Mouse (Mus musculus) E14TG2a.4 (cell line): ENCODE results near the gene Ercc5.
A peak's percentile ranks its signal among the peaks of the same experiment; 100 is the strongest.

Experiments
- H3K27me3 ChIP-seq: 2 replicates; pipeline ENCODE4 v1.6.1; 2014; ENCODE audit warnings: low read length, control low read depth; ENCODE audit not compliant: insufficient read depth
- H3K36me3 ChIP-seq: 2 replicates; pipeline ENCODE4 v1.6.1; 2014; ENCODE audit warnings: low read length, control low read depth; ENCODE audit not compliant: insufficient read depth
- H3K4me1 ChIP-seq: replicated peaks from 2 replicates; pipeline ENCODE4 v1.6.1; 2014; ENCODE audit warnings: low read depth, low read length, control low read depth
- H3K4me3 ChIP-seq: replicated peaks from 2 replicates; pipeline ENCODE4 v1.5.1; 2014; ENCODE audit warnings: mild to moderate bottlenecking, low read length
- H3K9me3 ChIP-seq: 2 replicates; pipeline ENCODE4 v1.6.1; 2014; ENCODE audit warnings: low read length, control low read depth
- CTCF ChIP-seq: conservative IDR thresholded peaks from 2 replicates; pipeline ENCODE4 v1.5.1; 2014; ENCODE audit warnings: low read length
- NANOG ChIP-seq: IDR thresholded peaks from 2 replicates; pipeline ENCODE4 v1.6.1; 2014; ENCODE audit warnings: borderline replicate concordance, low read length, mixed read lengths
- POU5F1 ChIP-seq: IDR thresholded peaks from 2 replicates; pipeline ENCODE4 v1.6.1; 2014; ENCODE audit warnings: low read length, borderline replicate concordance

Gene Ercc5

GRCm38 (mm10) chr1:44147563-44148381 is at the start of gene Ercc5:
Gene Ercc5, plus strand, starts transcription at chr1:44147744.
- Histone ChIP-seq H3K27me3 (0 out of 2 replicates have a peak, but pooled peaks cover 4% of the 10 kb centered on the region), H3K9me3 (no peaks in the 10 kb centered on the region), H3K4me1 (peaks cover 13% of the 10 kb centered on the region; the same call in 1 of the 2 replicates), H3K4me3 (peak within 1 kb of the TSS; percentile 95), H3K36me3 (peaks cover 5% of the 10 kb centered on the region)
- no peak for TF ChIP-seq NANOG
- no peak for TF ChIP-seq CTCF
- TF ChIP-seq POU5F1, result no peak

DNA sequence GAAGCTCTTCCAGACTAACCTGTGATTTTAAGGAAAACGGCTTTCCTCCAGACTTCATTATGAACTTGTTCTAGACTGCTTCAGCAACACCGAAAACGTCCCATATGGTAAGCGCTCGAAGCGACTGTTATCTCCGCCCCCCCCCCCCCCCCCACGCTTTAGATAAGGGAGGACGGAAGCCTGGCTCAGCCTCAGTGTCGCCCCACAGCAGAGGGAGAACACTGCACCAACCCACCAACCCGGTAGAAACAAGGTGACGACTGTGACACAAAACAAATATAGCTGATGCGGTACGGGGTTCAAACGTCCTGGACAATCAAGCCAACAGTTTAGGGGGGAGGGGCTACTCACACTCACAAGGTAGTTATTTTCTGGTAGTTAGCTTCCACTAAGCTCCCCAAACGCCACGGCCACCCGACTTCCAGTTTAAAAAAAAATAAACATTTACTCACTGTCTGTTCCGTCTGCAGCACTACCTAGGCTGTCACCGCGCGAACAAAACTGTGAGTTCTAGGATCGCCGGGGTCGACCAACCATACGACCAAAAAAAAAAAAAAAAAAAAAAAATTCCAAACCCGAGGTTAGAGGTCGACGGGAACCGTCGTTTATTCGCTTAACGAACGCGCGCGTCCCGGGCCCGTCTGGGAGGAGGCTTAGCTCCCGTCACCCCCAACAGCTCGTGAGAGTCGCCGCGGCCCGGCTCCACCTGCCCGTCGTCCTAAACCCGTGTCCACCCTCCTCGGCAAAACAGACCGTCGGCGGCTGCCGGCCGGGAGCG is 45.9 kb upstream of the Ercc5 start:
- no peaks in the 10 kb centered on the region for H3K9me3 ChIP-seq
- H3K27me3 ChIP-seq, result no peaks in the 10 kb centered on the region
- peaks cover 15% of the 10 kb centered on the region for H3K4me1 ChIP-seq
- H3K4me3 ChIP-seq, result peak overlapping the region; percentile 96
- TF ChIP-seq POU5F1, result no peak
- TF ChIP-seq NANOG, result no peak
- no peak for TF ChIP-seq CTCF
- peaks cover 35% of the 10 kb centered on the region for H3K36me3 ChIP-seq

- peaks cover 15% of the 10 kb centered on the region for H3K4me1 ChIP-seq
- peaks cover 35% of the 10 kb centered on the region for H3K36me3 ChIP-seq
- H3K9me3 ChIP-seq, result no peaks in the 10 kb centered on the region
- peak within 1 kb of the TSS; percentile 96 for H3K4me3 ChIP-seq
- no peak for TF ChIP-seq CTCF
- no peak for TF ChIP-seq NANOG
- TF ChIP-seq POU5F1, result no peak
- no peaks in the 10 kb centered on the region for H3K27me3 ChIP-seq
These were observed 45.3 kb upstream of the Ercc5 start, which contains the start of gene Tex30 for GRCm38 (mm10) chr1:44102259-44102717. Gene Tex30, minus strand, starts transcription at chr1:44102441.

DNA sequence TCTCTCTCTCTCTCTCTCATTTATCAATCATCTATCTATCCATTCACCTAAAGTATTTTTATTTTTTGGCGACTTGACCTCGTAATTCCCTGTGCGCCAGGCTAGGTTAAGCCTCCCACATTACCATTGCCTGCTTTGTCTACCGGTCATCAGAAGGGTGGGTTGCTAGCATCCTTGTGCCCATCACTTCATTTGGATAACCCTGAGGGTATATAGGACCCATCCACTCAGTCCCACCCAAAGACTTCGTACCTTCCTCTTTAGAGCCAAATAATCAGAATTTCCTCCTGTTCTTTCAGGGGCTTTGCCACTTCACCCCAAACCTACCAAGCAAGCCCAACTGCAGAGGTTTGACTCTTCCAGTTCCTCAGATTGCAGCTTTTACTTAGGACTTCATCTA is 44.6 kb upstream of the Ercc5 start:
- TF ChIP-seq POU5F1, result no peak
- no peak for TF ChIP-seq NANOG
- no peak for TF ChIP-seq CTCF
- H3K36me3 ChIP-seq, result peaks cover 35% of the 10 kb centered on the region
- H3K27me3 ChIP-seq, result no peaks in the 10 kb centered on the region
- H3K4me1 ChIP-seq, result peaks cover 15% of the 10 kb centered on the region
- H3K9me3 ChIP-seq, result no peaks in the 10 kb centered on the region
- H3K4me3 ChIP-seq, result peak overlapping the region; percentile 96

DNA sequence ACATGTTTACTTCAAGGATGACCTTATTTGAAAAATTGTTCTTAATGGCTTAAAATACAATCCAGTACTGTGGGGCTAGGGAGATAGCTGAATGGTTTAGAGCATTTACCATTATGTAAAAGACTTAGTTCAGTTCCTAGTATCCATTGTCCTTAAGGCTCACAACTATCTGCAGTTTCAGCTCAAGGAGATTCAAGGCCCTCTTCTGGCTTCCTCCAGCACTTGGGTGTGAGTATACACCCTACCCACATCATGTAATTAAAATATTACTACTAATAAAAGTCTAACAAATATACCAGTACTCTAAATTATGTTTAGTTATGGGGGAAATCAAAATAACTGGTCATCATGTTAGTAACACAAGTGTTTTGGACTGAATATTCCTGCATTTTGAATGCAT is 30.0 kb upstream of the Ercc5 start:
- Histone ChIP-seq H3K27me3 (no peaks in the 10 kb centered on the region), H3K9me3 (no peaks in the 10 kb centered on the region), H3K4me3 (peak overlapping the region; percentile 96), H3K36me3 (peaks cover 36% of the 10 kb centered on the region), H3K4me1 (peaks cover 11% of the 10 kb centered on the region)
- TF ChIP-seq NANOG (no peak), POU5F1 (no peak), CTCF (no peak)

DNA sequence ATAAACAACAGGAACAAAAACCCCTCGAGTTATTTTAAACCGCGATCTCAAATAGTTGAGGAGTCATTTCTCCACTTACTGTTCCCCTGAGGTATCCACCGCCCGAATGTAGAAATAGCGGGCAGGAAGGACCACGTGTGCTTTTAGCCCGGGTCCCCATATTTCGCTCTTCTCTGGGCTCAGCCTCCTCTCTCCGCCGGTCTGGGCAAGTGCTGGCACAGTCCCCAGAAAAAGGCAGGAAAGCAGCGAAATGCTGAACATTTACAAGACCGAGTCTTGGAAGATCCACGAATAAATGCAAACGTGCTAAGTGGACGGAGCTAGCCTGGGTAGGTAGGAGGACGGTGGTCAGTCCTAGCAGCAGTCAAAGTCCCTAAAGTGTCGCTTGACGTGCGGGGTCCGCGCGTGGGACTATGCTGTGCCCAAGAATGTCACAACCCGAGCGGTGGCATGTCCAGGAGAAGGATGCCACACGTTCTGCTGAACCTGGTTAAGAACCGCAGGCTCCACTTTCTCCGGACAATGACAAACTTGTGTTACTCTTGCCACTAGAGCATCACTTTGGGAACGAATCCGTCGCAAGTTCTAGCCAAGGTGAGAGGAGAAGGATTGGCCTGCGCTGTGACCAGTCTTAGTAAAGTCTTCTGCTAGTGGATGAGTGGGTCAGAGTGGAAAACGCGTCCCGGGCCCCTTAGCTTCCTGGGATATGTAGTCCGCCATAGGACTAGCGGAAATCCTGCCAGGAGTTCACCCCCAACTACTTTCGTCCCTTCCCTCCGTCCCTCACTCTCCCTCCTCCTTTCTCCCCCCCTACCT is 29.1 kb upstream of the Ercc5 start, which contains the start of the genes Kdelc1 and Bivm:
Gene Kdelc1 (minus strand): TSS at position 570 of the 816 bp plus-strand sequence.
Gene Bivm (plus strand): TSS at position 719 of the 816 bp plus-strand sequence.
- peak within 1 kb of the TSS; percentile 96 for H3K4me3 ChIP-seq
- H3K4me1 ChIP-seq, result peaks cover 11% of the 10 kb centered on the region
- TF ChIP-seq POU5F1 (no peak), NANOG (no peak), CTCF (no peak)
- H3K27me3 ChIP-seq, result no peaks in the 10 kb centered on the region
- H3K36me3 ChIP-seq, result peaks cover 27% of the 10 kb centered on the region
- H3K9me3 ChIP-seq, result no peaks in the 10 kb centered on the region

DNA sequence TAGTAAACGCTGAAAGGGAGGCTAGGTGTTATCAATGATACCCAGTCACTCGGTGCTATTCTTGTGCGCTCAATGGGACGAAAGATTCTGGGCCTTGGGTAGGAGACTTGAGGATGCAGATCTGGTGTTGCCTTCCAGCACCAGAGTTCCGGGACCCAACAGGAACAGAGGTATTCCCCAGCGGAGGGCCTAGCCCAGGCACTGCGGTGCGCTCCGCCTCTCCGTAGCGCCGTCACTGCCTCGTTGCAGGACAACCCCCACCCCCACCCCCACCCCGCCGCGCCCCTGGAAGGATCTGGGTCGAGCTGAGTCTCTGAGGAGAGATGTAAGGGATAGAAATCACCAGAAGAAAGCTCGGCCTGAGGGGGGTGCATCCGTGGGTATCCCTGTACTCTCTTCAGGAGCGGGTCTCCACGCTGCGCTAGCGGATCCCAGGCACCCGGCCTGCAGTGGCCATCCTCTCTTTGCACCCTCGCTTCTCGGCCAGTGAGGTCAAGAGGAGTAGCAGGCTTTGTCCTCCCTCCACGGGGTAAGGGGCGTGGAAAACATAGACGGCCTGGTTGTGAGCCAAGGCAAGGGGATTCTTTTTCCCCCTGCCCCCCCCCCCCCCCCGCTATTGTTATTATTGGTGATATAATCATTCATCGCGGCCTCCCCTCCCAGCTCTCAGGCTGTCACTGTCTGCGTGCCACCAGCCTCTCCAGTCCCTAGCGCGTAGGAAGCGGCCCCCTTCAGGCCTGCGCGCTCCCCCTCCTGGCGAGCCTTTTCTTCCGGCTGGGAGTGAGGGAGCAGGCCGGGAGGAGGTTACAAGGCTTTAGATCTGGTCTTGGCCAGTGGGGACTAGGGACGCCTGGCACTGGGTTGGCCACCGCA is 28.1 kb upstream of the Ercc5 start:
- Histone ChIP-seq H3K9me3 (no peaks in the 10 kb centered on the region), H3K4me1 (peaks cover 11% of the 10 kb centered on the region), H3K4me3 (peak overlapping the region; percentile 96), H3K27me3 (no peaks in the 10 kb centered on the region), H3K36me3 (peaks cover 19% of the 10 kb centered on the region)
- TF ChIP-seq CTCF (peak; percentile 8; the same call in 1 of the 2 replicates), POU5F1 (no peak), NANOG (no peak)
